Mouse (Mus musculus) intestine, embryonic 15.5 days (tissue): ENCODE measurements at regions not wholly inside any gene's neighbourhood (a gene's known extent, or its start where the extent isn't known, plus 50 kb on each side); places are given as distances from the start of the nearest gene placed in this dataset.

Experiments
- ATAC-seq: fragments of 200-750 bp; cut with Nextera tagmentation; 2 replicates; pipeline ENCODE4 v1.8.0; 2017; ENCODE audit warnings: moderate TSS enrichment, moderate library complexity
- H3K27ac ChIP-seq: fragments of 300-500 bp; sonication (generic); 2 replicates; pipeline ENCODE4 v1.5.1; 2015; ENCODE audit warnings: mild to moderate bottlenecking, inconsistent platforms
- H3K27me3 ChIP-seq: fragments of 300-500 bp; sonication (generic); replicated peaks from 2 replicates; pipeline ENCODE4 v1.6.1; 2015; ENCODE audit warnings: inconsistent platforms
- H3K36me3 ChIP-seq: fragments of 300-500 bp; sonication (generic); 2 replicates; pipeline ENCODE4 v1.6.1; 2015; ENCODE audit warnings: inconsistent platforms
- H3K4me1 ChIP-seq: fragments of 300-500 bp; sonication (generic); replicated peaks from 2 replicates; pipeline ENCODE4 v1.6.1; 2015; ENCODE audit warnings: inconsistent platforms
- H3K4me2 ChIP-seq: fragments of 300-500 bp; sonication (generic); replicated peaks from 2 replicates; pipeline ENCODE4 v1.6.1; 2015; ENCODE audit warnings: mild to moderate bottlenecking, inconsistent platforms
- H3K4me3 ChIP-seq: fragments of 300-500 bp; sonication (generic); replicated peaks from 2 replicates; pipeline ENCODE4 v1.5.1; 2015; ENCODE audit warnings: inconsistent platforms
- H3K9ac ChIP-seq: fragments of 300-500 bp; sonication (generic); 2 replicates; pipeline ENCODE4 v1.6.1; 2015; ENCODE audit warnings: inconsistent platforms
- H3K9me3 ChIP-seq: fragments of 300-500 bp; sonication (generic); 2 replicates; pipeline ENCODE4 v1.6.1; 2016; ENCODE audit warnings: inconsistent platforms
- WGBS: fragments of 180-500 bp; shearing (Covaris S2); methylation state at CpG from one replicate; pipeline ENCODE4 v1.1.7; 2015; 5-methylcytosine and 5-hydroxymethylcytosine counted together

DNA sequence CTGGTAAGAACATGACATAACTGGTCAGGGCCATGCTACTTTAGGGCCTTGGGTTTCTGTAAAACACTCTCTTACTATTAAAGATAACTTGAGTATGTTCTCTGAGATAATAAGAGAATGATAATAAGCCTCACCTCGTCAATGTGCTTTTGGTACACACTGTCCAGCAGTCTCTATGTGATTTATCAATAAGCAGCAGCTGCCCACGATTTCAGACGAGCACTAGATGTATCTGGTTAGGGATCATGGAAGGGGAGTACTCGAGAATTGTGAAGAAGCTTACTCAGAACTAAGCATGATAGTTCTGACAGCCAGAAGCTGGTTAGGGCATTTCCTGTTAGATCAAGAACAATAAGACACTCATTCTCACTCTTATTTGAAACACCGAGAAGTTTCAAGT lies 53.8 kb downstream of the Neurod6 start:
- Histone ChIP-seq H3K4me3 (no peak overlapping the region), H3K4me2 (no peak overlapping the region), H3K27me3 (no peaks in the 10 kb centered on the region), H3K4me1 (no peaks in the 10 kb centered on the region), H3K27ac (no peak overlapping the region), H3K9ac (no peak overlapping the region), H3K36me3 (no peaks in the 10 kb centered on the region), H3K9me3 (no peaks in the 10 kb centered on the region)
- ATAC-seq: no peak
- 68% methylated on average over 5 of the region's 5 CpGs for WGBS

DNA sequence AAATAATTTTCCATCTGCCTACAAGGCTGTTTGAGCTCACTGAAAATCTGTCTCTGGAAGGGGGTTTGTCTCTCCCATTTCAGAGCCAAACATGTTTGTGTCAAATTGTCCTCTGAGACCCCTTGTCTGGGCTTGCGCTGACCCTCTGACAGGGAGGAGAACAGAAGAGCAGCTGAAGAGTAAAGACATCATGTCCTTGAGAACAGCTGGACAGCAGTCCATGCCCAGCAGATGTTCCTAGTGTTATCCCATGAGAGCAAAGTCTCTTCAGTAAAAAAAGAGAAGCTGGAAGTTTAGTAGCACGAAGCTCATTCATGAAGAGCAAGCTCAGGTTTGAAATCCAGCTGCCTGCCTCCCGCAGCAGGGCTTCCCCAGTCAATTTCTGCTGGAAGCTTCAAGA lies 60.7 kb downstream of the Neurod6 start:
- no peak overlapping the region for H3K4me3 ChIP-seq
- H3K9ac ChIP-seq: no peak overlapping the region
- H3K4me2 ChIP-seq: no peak overlapping the region
- no peaks in the 10 kb centered on the region for H3K9me3 ChIP-seq
- H3K27me3 ChIP-seq: no peaks in the 10 kb centered on the region
- no peaks in the 10 kb centered on the region for H3K36me3 ChIP-seq
- no peak overlapping the region for H3K27ac ChIP-seq
- H3K4me1 ChIP-seq: 0 out of 2 replicates have a peak, but pooled peaks cover 2% of the 10 kb centered on the region
- ATAC-seq: no peak
- 71% methylated on average over 3 of the region's 3 CpGs for WGBS

DNA sequence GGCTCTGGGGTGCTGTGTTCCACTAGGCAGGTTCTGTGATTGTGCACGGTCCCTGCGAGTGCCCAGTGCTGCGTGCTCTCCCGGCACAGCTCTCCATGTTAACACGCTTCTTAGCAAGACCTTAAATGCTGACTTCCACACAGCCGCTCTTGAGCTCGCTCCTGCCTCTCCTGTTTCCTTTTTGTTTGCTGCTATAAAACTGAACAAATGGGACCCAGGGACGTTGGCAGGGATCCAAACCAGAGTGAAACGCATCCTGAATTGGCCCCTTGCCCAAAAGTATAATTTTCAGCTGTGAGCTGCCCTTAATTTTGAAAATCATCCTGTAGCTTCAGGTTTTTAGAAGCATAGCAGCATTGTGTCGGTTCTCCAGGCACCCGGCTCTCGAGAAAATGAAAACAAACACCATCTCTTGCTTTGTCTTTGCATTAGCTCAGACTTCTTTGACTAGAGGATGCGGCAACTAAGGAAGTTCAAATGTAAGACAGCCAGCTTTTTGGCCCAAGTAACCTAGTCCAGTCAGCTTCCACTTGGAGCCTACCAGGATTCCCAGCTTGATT lies 63.1 kb downstream of the Neurod6 start:
- ATAC-seq: no peak
- Histone ChIP-seq H3K4me1 (0 out of 2 replicates have a peak, but pooled peaks cover 2% of the 10 kb centered on the region), H3K27ac (no peak overlapping the region), H3K36me3 (no peaks in the 10 kb centered on the region), H3K4me2 (peak overlapping the region; percentile 51), H3K27me3 (no peaks in the 10 kb centered on the region), H3K9ac (no peak overlapping the region), H3K9me3 (no peaks in the 10 kb centered on the region), H3K4me3 (peak overlapping the region; percentile 20; the same call in 1 of the 2 replicates)
- 25% methylated on average over 13 of the region's 13 CpGs for WGBS

DNA sequence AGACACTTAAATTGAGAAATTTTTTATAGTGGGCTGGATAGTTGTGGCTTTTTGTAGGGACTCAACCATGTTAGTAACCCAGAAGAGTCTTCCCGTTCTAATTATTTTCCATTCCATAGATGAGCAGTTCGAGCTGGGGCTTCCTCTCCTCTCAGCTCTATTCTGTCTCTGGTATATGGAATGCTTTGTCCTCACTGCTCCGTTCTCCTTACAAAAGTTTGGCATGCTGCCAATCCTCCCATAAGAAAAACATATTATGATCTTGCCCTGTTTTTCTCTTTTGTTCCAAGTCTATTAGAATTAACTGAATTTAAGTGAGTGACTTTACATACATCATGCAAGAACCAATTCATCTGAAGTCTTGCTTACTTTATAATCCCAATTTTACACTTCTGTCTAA lies 70.7 kb downstream of the Neurod6 start:
- no peak overlapping the region for H3K4me2 ChIP-seq
- H3K4me3 ChIP-seq: no peak overlapping the region
- H3K27me3 ChIP-seq: no peaks in the 10 kb centered on the region

DNA sequence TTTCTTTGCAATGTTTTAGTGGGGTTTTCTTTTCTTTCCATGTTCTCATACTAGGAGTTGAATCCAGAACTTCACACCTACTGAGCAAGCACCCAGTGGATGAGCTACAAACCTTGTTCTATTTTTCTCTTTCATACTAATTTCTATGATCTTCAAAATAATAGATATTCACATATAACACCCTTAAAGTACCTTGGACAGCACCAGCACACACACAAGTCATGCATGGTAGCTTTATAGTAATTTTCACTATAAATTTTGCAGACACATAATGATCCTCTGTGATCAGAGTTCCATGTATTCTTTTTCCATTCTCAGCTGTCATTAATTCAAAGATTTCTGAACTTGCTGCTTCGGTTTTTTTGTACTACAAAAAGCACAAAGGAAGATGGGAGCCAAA lies 71.1 kb downstream of the Neurod6 start:
- no peak for ATAC-seq
- no peak overlapping the region for H3K9ac ChIP-seq
- no peaks in the 10 kb centered on the region for H3K9me3 ChIP-seq
- no peaks in the 10 kb centered on the region for H3K36me3 ChIP-seq
- 79% methylated on average over 1 of the region's 1 CpGs for WGBS
- H3K4me1 ChIP-seq: no peaks in the 10 kb centered on the region
- no peaks in the 10 kb centered on the region for H3K27me3 ChIP-seq
- H3K27ac ChIP-seq: no peak overlapping the region
- H3K4me3 ChIP-seq: no peak overlapping the region
- no peak overlapping the region for H3K4me2 ChIP-seq

More for the DNA sequence above, 70.7 kb downstream of the Neurod6 start:
- ATAC-seq: no peak
- Histone ChIP-seq H3K27ac (no peak overlapping the region), H3K4me1 (no peaks in the 10 kb centered on the region), H3K9ac (no peak overlapping the region), H3K36me3 (no peaks in the 10 kb centered on the region), H3K9me3 (no peaks in the 10 kb centered on the region)
- 34% methylated on average over 3 of the region's 3 CpGs for WGBS

DNA sequence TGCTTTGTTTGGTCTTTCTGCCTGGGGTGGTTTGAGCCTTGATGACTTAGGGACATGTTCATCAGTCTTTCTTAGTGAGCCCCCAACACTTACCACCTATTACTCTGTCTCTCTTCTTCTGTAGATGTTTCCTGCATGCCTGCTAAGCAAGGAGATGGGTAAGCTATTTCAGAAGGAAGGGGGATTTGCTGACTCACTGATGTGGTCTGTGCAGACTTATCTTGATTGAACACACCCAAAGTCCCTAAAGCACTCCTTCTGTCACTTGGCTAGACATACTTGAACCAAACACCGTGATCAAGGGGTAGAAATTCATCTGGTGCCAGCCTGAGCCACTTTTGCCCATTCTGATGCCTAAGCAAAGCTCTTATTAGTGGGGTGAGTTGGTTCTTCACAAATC lies 72.0 kb downstream of the Neurod6 start:
- Histone ChIP-seq H3K9me3 (no peaks in the 10 kb centered on the region), H3K4me2 (no peak overlapping the region), H3K4me1 (no peaks in the 10 kb centered on the region), H3K36me3 (no peaks in the 10 kb centered on the region), H3K27me3 (no peaks in the 10 kb centered on the region), H3K4me3 (no peak overlapping the region), H3K27ac (no peak overlapping the region), H3K9ac (no peak overlapping the region)
- no peak for ATAC-seq
- WGBS: 68% methylated on average over 1 of the region's 1 CpGs

DNA sequence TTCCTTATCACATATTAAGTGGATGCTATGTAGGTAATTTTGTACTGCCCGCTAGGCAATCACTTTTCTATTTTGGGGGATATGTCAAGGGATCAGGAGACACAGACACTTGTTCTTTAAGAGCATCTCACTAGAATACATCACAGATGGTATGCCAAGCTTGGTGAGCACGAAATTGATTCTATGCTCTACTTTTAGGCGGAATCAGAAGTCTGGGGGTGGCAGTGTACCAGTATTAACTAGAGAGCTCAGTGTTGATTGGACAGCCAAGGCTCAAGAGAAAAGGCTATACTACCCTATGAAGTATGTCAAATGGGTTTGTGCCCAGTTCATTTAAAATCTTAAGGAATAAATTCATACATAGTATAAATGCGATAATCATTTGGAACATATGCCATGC lies 84.0 kb downstream of the Neurod6 start:
- no peaks in the 10 kb centered on the region for H3K36me3 ChIP-seq
- H3K9me3 ChIP-seq: no peaks in the 10 kb centered on the region
- no peak overlapping the region for H3K27ac ChIP-seq
- no peak for ATAC-seq
- H3K4me1 ChIP-seq: no peaks in the 10 kb centered on the region
- H3K4me3 ChIP-seq: no peak overlapping the region
- no peaks in the 10 kb centered on the region for H3K27me3 ChIP-seq
- no peak overlapping the region for H3K9ac ChIP-seq
- 87% methylated on average over 4 of the region's 4 CpGs for WGBS
- H3K4me2 ChIP-seq: no peak overlapping the region

DNA sequence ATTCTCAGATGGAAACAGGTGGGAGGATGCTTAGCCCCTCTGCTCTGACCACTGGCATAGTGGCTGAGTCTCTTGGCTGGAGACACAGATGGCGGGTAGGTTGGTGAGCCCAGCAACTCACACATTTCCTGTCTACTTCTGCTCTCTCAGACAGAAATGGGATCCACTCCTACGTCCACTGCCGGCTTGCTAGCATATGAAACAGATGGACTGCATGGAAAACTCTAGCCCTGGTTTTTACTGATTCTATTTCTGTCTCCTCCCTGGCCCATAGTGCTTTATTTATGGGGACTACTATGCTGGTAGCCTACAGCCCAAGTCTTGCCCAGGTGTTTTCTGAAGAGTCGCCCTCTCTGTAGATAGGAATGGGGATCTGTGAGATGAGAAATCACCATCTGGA lies 88.9 kb downstream of the Neurod6 start:
- Histone ChIP-seq H3K9me3 (no peaks in the 10 kb centered on the region), H3K4me3 (no peak overlapping the region), H3K4me1 (no peaks in the 10 kb centered on the region), H3K27me3 (no peaks in the 10 kb centered on the region), H3K27ac (no peak overlapping the region), H3K36me3 (no peaks in the 10 kb centered on the region), H3K4me2 (no peak overlapping the region), H3K9ac (no peak overlapping the region)
- ATAC-seq: no peak
- WGBS: 84% methylated on average over 4 of the region's 4 CpGs

DNA sequence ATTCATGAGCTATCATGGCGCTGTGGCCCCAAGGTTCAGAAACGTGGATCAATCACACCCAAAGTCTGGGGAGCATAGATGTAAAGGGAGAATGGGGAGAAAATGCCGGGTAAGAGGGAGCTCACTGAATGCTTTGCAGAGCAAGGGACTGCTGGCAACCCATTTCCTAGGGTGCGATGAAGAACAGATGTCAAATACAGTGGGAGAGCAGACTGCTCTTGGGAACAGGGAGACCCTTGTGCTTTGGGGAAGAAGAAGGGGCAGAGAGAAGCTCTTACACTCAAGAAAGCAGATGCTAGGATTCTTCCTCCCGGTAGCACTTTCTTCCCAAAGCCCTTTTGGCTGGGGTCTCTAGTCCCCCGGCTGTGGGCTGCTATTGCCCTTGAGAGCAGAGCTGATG lies 100.0 kb downstream of the Neurod6 start:
- no peak overlapping the region for H3K4me2 ChIP-seq
- no peak overlapping the region for H3K9ac ChIP-seq
- H3K27me3 ChIP-seq: no peaks in the 10 kb centered on the region
- H3K27ac ChIP-seq: no peak overlapping the region
- no peak overlapping the region for H3K4me3 ChIP-seq
- 70% methylated on average over 6 of the region's 6 CpGs for WGBS
- no peaks in the 10 kb centered on the region for H3K9me3 ChIP-seq
- no peak for ATAC-seq
- H3K4me1 ChIP-seq: no peaks in the 10 kb centered on the region
- no peaks in the 10 kb centered on the region for H3K36me3 ChIP-seq

DNA sequence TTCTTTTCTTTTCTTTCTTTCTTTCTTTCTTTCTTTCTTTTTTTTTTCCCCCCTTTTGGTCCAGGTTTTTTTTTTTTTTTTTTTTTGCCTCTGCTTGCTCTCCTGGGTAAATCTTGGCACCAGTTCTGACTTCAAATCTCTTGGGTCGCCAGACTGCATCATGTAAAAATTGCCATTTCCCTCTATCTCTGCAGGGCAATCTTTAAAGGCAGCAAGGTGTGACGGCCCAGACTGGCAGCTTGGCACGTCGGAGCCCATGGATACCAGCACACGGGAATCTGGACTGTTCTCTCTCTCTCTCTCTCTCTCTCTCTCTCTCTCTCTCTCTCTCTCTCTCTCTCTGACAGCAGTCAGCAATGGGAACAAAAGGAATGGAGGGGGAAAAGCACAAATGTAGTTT lies 101.0 kb downstream of the Neurod6 start:
- H3K4me2 ChIP-seq: no peak overlapping the region
- no peaks in the 10 kb centered on the region for H3K9me3 ChIP-seq
- whole genome bisulfite sequencing: 31% methylated on average over 5 of the region's 5 CpGs
- no peak for ATAC-seq
- H3K4me3 ChIP-seq: no peak overlapping the region
- H3K27ac ChIP-seq: no peak overlapping the region
- no peaks in the 10 kb centered on the region for H3K4me1 ChIP-seq
- no peak overlapping the region for H3K9ac ChIP-seq
- no peaks in the 10 kb centered on the region for H3K36me3 ChIP-seq
- no peaks in the 10 kb centered on the region for H3K27me3 ChIP-seq

DNA sequence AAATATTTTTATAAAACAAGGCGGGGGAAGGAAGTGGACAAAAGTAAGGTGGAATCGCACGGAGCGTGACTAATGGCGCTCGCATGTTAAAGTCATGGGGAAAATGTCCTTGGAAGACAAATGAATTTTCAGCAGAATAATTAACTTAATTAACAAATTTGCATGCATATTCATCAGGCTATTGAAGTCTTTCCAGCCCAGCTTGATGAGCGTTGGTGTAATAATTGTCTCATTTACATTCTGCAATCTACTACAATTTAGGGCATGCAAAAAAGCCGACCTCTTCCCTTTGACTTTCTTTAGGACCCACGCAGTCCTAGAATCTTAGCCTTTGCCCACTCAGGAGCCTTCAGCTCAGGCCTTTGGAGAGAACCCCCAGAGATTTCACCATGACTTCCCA lies 101.5 kb downstream of the Neurod6 start:
- Histone ChIP-seq H3K4me2 (no peak overlapping the region), H3K9ac (no peak overlapping the region), H3K27me3 (no peaks in the 10 kb centered on the region), H3K9me3 (no peaks in the 10 kb centered on the region), H3K4me1 (no peaks in the 10 kb centered on the region), H3K4me3 (no peak overlapping the region), H3K27ac (no peak overlapping the region), H3K36me3 (no peaks in the 10 kb centered on the region)
- WGBS: 82% methylated on average over 9 of the region's 9 CpGs
- ATAC-seq: no peak

DNA sequence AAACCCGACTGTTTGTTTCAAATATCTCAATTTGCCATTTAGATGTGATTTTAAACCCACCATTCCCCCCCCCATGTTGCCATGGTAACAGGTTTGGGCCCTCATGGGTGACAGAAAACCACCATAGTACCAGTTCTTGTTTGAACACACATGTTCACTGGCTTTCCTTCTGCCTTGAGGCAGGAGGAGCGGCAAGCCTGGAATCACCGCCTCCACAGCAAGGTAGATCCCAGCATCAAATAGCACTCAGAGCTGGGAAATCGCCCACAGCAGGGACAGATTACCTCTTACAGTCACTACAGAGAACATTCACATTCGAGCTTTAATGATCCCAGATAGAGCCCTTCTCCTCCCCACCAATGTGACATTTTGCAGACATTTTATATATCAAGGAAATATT lies 102.0 kb downstream of the Neurod6 start:
- Histone ChIP-seq H3K9me3 (no peaks in the 10 kb centered on the region), H3K36me3 (no peaks in the 10 kb centered on the region), H3K27me3 (no peaks in the 10 kb centered on the region), H3K9ac (no peak overlapping the region), H3K27ac (no peak overlapping the region), H3K4me2 (no peak overlapping the region), H3K4me3 (no peak overlapping the region), H3K4me1 (no peaks in the 10 kb centered on the region)
- WGBS: 51% methylated on average over 5 of the region's 5 CpGs
- no peak for ATAC-seq

DNA sequence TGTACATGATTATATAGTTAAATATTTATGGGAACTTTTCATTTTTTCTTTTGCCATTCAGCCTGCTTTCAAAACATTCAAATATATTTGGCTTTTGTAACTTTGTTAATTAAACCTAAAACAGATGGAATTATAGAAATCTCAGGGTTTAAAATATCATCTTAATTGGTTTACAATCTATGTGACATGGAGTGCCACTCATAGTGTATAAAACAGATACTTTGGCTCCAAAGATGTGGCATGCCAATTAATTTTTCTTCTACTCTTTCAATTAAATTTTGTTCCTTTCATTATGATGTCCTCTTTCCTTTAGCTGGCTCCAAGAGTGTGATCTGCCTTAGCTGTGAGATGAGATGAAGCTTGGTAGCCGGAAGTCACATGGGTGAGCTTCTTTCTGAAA lies 103.0 kb downstream of the Neurod6 start:
- H3K4me3 ChIP-seq: no peak overlapping the region
- no peaks in the 10 kb centered on the region for H3K4me1 ChIP-seq
- 91% methylated on average over 1 of the region's 1 CpGs for WGBS
- no peak overlapping the region for H3K9ac ChIP-seq
- H3K27ac ChIP-seq: no peak overlapping the region
- no peak for ATAC-seq
- H3K4me2 ChIP-seq: no peak overlapping the region
- H3K9me3 ChIP-seq: no peaks in the 10 kb centered on the region
- no peaks in the 10 kb centered on the region for H3K36me3 ChIP-seq
- no peaks in the 10 kb centered on the region for H3K27me3 ChIP-seq
